Mouse (Mus musculus) thymus, adult 2 months (tissue): Measurements from ENCODE around the gene Swi5.

Experiments
- CTCF ChIP-seq: fragments of 200-500 bp; IDR thresholded peaks from 2 replicates; pipeline ENCODE4 v1.5.1; 2012; ENCODE audit warnings: mild to moderate bottlenecking, control low read depth, low read length, moderate library complexity, borderline replicate concordance; ENCODE audit not compliant: control insufficient read depth, poor library complexity, insufficient read depth; ENCODE audit errors: extremely low read depth
- POLR2A ChIP-seq: fragments of 200-500 bp; IDR thresholded peaks from 2 replicates; pipeline ENCODE4 v1.6.1; 2012; ENCODE audit warnings: mild to moderate bottlenecking, low read length, control low read depth, moderate library complexity; ENCODE audit not compliant: control insufficient read depth, poor library complexity, insufficient read depth; ENCODE audit errors: extremely low read depth

GRCm38 (mm10) chr2:32259657-32260417 lies 28.0 kb downstream of the Swi5 start, which contains the start of gene Uck1:
- TF ChIP-seq POLR2A (peak; percentile 75), CTCF (no peak)
